Mouse (Mus musculus): ENCODE measurements around the gene Mtf1. TPM values are rescaled to one million over a fixed set of nuclear protein-coding genes. Genes with fewer than 3 reads are reported as not detected.

Gene Mtf1
- polyA plus RNA-seq, 2 experiments: 10.1 to 10.3 TPM

DNA sequence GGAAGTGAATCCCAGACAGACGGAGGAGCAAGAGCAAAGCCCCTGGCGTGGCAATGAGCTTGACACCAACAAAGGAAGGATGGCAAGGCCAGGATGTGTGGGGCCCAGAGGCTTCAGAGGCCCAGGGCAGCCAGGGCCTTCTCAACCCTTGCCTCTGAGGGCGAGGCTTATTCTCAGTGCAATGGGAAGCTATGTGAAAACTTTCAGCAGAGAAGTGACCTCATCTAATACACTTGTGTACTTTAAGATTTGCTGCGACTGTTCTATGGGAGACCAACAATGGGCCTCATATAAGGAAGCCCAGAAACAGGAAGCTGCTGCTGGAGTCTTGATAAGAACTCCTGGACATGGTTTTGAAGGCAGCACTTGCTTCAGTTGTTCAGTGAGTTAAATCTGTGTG, 29.8 kb upstream of the Mtf1 start:
- TF ChIP-seq POLR2A (IDR thresholded peaks at IDR 0.05; ENCODE audit: borderline replicate concordance, extremely low read depth, insufficient read depth, insufficient read length): no peak
- H3K27ac ChIP-seq (replicated peaks; ENCODE audit: low read depth, low read length): no peak overlapping the region
- no peaks in the 10 kb centered on the region for H3K9me3 ChIP-seq (ENCODE audit: control insufficient read depth, low read length)
- ATAC-seq (ENCODE audit: low FRiP score, low read depth): no peak
- WGBS: 59% methylated on average over 4 of the region's 4 CpGs
- H3K4me3 ChIP-seq (replicated peaks; ENCODE audit: low read length): no peak overlapping the region
- no peak overlapping the region for H3K9ac ChIP-seq (ENCODE audit: low read depth, low read length, severe bottlenecking)
- DNase-seq (ENCODE audit: low spot score): no peak
- H3K4me2 ChIP-seq (replicated peaks; ENCODE audit: low read depth, low read length, severe bottlenecking): no peak overlapping the region
- no peaks in the 10 kb centered on the region for H3K27me3 ChIP-seq (ENCODE audit: control insufficient read depth, insufficient read depth, low read length)
- H3K4me1 ChIP-seq (ENCODE audit: control insufficient read depth, insufficient read depth, low read length): no peaks in the 10 kb centered on the region
- H3K36me3 ChIP-seq (ENCODE audit: control insufficient read depth, insufficient read depth, low read length): no peaks in the 10 kb centered on the region

DNA sequence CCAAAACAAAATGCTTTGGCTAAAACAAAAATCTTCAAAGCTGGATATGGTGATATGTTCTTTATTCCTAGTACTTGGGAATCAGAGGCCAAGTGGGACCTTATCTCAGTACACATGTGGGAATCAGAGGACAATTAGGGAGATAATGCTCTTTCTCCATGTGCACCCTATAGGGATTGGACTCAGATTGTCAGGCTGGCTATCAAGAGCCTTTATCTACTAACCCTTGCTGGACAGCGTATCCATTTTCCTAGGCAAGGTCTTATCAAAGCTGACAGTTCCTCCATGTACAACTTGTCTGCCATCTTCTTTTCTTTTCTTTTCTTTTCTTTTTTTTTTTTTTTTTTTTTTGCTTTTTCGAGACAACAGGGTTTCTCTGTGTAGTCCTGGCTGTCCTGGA, 28.5 kb upstream of the Mtf1 start:
- ATAC-seq (ENCODE audit: low FRiP score, low read depth): no peak
- Histone ChIP-seq H3K36me3 (ENCODE audit: control insufficient read depth, insufficient read depth, low read length) (0 out of 2 replicates have a peak, but pooled peaks cover 5% of the 10 kb centered on the region), H3K27ac (replicated peaks; ENCODE audit: low read depth, low read length) (no peak overlapping the region), H3K4me2 (replicated peaks; ENCODE audit: low read depth, low read length, severe bottlenecking) (no peak overlapping the region), H3K9me3 (ENCODE audit: control insufficient read depth, low read length) (no peaks in the 10 kb centered on the region), H3K9ac (ENCODE audit: low read depth, low read length, severe bottlenecking) (no peak overlapping the region), H3K27me3 (ENCODE audit: control insufficient read depth, insufficient read depth, low read length) (no peaks in the 10 kb centered on the region), H3K4me3 (replicated peaks; ENCODE audit: low read length) (no peak overlapping the region), H3K4me1 (ENCODE audit: control insufficient read depth, insufficient read depth, low read length) (no peaks in the 10 kb centered on the region)
- WGBS: 95% methylated on average over 2 of the region's 2 CpGs
- TF ChIP-seq POLR2A (IDR thresholded peaks at IDR 0.05; ENCODE audit: borderline replicate concordance, extremely low read depth, insufficient read depth, insufficient read length): no peak
- DNase-seq (ENCODE audit: low spot score): no peak

DNA sequence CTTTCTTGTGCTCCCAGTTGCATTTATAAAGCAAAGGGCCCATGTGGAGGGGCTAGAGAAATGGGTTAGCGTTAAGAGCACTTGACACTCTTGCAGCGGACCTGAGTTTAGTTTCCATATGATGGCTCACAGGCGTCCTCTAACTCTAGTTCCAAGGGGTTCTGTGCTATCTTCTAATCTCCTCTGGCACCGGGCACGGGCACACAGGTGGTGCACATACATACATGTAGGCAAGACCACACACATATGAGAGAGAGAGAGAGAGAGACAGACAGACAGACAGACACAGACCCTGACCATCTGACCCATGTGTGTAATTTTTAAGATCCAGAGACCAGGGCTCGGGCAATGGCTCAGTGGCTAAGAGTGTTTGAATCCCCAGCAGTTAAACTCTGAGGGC, 27.9 kb upstream of the Mtf1 start:
- Histone ChIP-seq H3K4me1 (ENCODE audit: control insufficient read depth, insufficient read depth, low read length) (no peaks in the 10 kb centered on the region), H3K9ac (ENCODE audit: low read depth, low read length, severe bottlenecking) (no peak overlapping the region), H3K4me3 (replicated peaks; ENCODE audit: low read length) (no peak overlapping the region), H3K9me3 (ENCODE audit: control insufficient read depth, low read length) (no peaks in the 10 kb centered on the region), H3K27ac (replicated peaks; ENCODE audit: low read depth, low read length) (no peak overlapping the region), H3K4me2 (replicated peaks; ENCODE audit: low read depth, low read length, severe bottlenecking) (no peak overlapping the region), H3K27me3 (ENCODE audit: control insufficient read depth, insufficient read depth, low read length) (no peaks in the 10 kb centered on the region), H3K36me3 (ENCODE audit: control insufficient read depth, insufficient read depth, low read length) (0 out of 2 replicates have a peak, but pooled peaks cover 10% of the 10 kb centered on the region)
- no peak for TF ChIP-seq POLR2A (IDR thresholded peaks at IDR 0.05; ENCODE audit: borderline replicate concordance, extremely low read depth, insufficient read depth, insufficient read length)
- DNase-seq (ENCODE audit: low spot score): no peak
- WGBS: 91% methylated on average over 6 of the region's 6 CpGs
- no peak for ATAC-seq (ENCODE audit: low FRiP score, low read depth)

- Histone ChIP-seq H3K9me3 (ENCODE audit: control insufficient read depth, low read length) (no peaks in the 10 kb centered on the region), H3K36me3 (ENCODE audit: control insufficient read depth, insufficient read depth, low read length) (0 out of 2 replicates have a peak, but pooled peaks cover 14% of the 10 kb centered on the region), H3K27me3 (ENCODE audit: control insufficient read depth, insufficient read depth, low read length) (no peaks in the 10 kb centered on the region), H3K4me3 (replicated peaks; ENCODE audit: low read length) (no peak overlapping the region), H3K4me2 (replicated peaks; ENCODE audit: low read depth, low read length, severe bottlenecking) (no peak overlapping the region), H3K27ac (replicated peaks; ENCODE audit: low read depth, low read length) (no peak overlapping the region), H3K4me1 (ENCODE audit: control insufficient read depth, insufficient read depth, low read length) (no peaks in the 10 kb centered on the region), H3K9ac (ENCODE audit: low read depth, low read length, severe bottlenecking) (no peak overlapping the region)
- no peak for TF ChIP-seq POLR2A (IDR thresholded peaks at IDR 0.05; ENCODE audit: borderline replicate concordance, extremely low read depth, insufficient read depth, insufficient read length)
- DNase-seq (ENCODE audit: low spot score): no peak
- ATAC-seq (ENCODE audit: low FRiP score, low read depth): no peak
- 65% methylated on average over 2 of the region's 2 CpGs for WGBS
Observed at GRCm38 (mm10) chr4:124774429-124774828, 27.5 kb upstream of the Mtf1 start.

GRCm38 (mm10) chr4:124781361-124781760, 20.5 kb upstream of the Mtf1 start:
- no peak overlapping the region for H3K27ac ChIP-seq (replicated peaks; ENCODE audit: low read depth, low read length)
- no peak for TF ChIP-seq POLR2A (IDR thresholded peaks at IDR 0.05; ENCODE audit: borderline replicate concordance, extremely low read depth, insufficient read depth, insufficient read length)
- H3K4me1 ChIP-seq (ENCODE audit: control insufficient read depth, insufficient read depth, low read length): no peaks in the 10 kb centered on the region
- WGBS: 89% methylated on average over 7 of the region's 7 CpGs
- no peak overlapping the region for H3K4me2 ChIP-seq (replicated peaks; ENCODE audit: low read depth, low read length, severe bottlenecking)
- ATAC-seq (ENCODE audit: low FRiP score, low read depth) (no peak), DNase-seq (ENCODE audit: low spot score) (no peak)
- H3K9me3 ChIP-seq (ENCODE audit: control insufficient read depth, low read length): no peaks in the 10 kb centered on the region
- H3K36me3 ChIP-seq (ENCODE audit: control insufficient read depth, insufficient read depth, low read length): peaks cover 59% of the 10 kb centered on the region
- no peak overlapping the region for H3K4me3 ChIP-seq (replicated peaks; ENCODE audit: low read length)
- no peaks in the 10 kb centered on the region for H3K27me3 ChIP-seq (ENCODE audit: control insufficient read depth, insufficient read depth, low read length)
- H3K9ac ChIP-seq (ENCODE audit: low read depth, low read length, severe bottlenecking): no peak overlapping the region

DNA sequence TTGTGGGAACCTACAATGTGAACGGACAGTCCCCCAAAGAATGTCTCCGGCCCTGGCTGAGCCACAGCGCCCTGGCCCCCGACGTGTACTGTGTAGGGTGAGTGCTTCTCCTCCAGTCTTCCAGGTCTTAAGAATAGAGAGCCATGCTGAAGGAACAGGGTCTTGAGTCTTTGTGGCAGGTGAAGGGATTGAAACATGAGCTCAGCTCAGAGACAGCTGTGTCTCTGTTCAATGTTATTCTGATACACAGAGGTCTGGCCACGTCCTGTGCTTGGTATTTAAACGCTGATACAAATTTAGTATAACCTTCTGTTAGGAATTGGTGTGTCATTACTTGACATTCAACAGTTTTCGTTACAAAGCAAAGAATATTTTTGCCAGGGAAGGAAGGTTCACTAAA, 19.5 kb upstream of the Mtf1 start:
- no peak overlapping the region for H3K27ac ChIP-seq (replicated peaks; ENCODE audit: low read depth, low read length)
- no peak overlapping the region for H3K9ac ChIP-seq (ENCODE audit: low read depth, low read length, severe bottlenecking)
- H3K4me3 ChIP-seq (replicated peaks; ENCODE audit: low read length): no peak overlapping the region
- ATAC-seq (ENCODE audit: low FRiP score, low read depth) (no peak), DNase-seq (ENCODE audit: low spot score) (peak; percentile 9)
- no peaks in the 10 kb centered on the region for H3K27me3 ChIP-seq (ENCODE audit: control insufficient read depth, insufficient read depth, low read length)
- no peak overlapping the region for H3K4me2 ChIP-seq (replicated peaks; ENCODE audit: low read depth, low read length, severe bottlenecking)
- H3K4me1 ChIP-seq (ENCODE audit: control insufficient read depth, insufficient read depth, low read length): no peaks in the 10 kb centered on the region
- no peak for TF ChIP-seq POLR2A (IDR thresholded peaks at IDR 0.05; ENCODE audit: borderline replicate concordance, extremely low read depth, insufficient read depth, insufficient read length)
- WGBS: 90% methylated on average over 8 of the region's 8 CpGs
- H3K36me3 ChIP-seq (ENCODE audit: control insufficient read depth, insufficient read depth, low read length): peaks cover 66% of the 10 kb centered on the region
- no peaks in the 10 kb centered on the region for H3K9me3 ChIP-seq (ENCODE audit: control insufficient read depth, low read length)
